Mouse (Mus musculus) adrenal gland, postnatal 10 days (tissue): Measurements from ENCODE around the gene Maml3. TPM values are rescaled to one million over a fixed set of nuclear protein-coding genes. Genes with fewer than 3 reads are reported as not detected.

ENCODE experiments used
- DNase-seq: peaks from one replicate; pipeline ENCODE4 v3.0.0; 2021; ENCODE audit warnings: mixed read lengths
- total RNA-seq, 2 experiments: library from RNA; stranded (reverse); gene quantifications; 2 replicates each; pipeline ENCODE4 v1.2.3; 2021

The Maml3 gene
- total RNA-seq, 2 experiments from 2014 or later, result 8.3 to 10.9 TPM

DNA sequence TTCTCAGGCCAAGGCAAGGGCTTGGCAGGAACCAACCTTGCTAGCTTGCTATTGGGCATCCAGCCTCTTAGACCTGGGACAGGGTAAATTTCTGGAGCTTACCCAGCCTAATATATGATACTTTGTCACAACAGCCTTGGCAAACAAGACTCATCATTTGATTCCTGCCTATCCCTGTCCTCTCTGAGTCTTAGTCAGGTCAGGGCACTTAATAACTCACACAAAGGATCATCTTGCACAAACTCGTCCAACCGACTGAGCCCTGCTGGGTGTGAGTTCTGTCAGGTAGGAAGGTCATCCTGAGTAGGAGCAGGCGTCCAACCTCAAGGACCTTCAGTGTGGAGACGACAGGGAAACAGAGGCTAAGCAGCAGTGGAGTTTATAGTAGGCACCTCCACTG, 233.5 kb downstream of the Maml3 start:
- no peak for DNase-seq

DNA sequence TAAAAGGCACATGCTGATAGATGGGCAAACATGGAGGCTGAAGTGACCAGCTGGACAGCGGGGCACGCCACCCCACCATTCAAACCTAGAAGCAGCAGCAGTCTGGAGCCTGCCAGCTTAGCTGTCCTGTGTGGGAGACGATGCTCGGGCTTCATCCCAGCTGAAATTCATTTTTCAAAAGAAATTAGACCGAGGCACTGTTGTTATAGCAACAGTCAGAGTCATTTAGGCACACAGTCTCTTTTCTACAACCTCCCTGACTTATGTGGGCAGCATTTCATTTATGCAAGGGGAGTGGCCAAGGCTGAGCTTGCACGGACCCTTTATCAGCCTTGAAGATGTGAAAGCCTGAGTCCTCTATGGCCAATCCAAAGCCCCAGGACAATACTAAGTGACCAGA, 234.9 kb downstream of the Maml3 start:
- DNase-seq, result no peak

DNA sequence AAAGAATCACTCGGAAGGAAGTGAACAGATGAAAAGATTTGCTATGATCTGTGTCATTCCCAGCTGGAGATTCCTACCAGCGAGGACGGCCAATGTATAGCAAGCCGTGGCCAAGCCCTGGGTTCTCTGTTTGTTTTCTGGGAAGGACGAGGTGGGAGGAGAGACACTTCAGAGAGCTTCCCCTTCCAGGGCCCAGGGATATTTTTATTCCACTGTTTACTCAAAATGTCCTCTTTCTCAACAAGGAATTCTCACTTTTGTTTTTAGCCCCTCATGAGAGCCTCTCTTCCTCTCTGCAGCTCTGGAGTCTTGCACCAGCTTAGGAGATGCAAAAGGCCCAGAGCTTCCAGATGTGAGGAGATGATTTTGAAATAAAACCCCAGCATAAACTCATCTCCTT, 236.0 kb downstream of the Maml3 start:
- no peak for DNase-seq

DNA sequence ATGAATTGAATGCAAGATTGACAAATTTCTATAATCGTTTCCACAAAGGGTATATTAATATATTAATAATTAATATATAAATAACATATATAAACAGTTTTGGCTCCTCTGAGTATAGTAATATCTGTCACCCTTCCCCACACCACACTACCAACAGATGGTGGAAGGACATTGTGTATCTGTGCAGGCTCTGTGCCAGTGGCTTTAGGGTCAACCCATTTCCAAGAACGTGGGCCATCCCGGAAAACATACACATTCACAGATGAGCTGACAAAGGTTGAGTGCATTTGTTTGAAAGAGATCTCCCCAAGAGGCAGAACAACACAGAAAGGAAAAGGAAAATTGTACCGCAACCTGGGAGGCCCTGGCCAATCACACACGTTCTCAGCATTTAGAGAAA, 238.4 kb downstream of the Maml3 start:
- DNase-seq, result no peak

DNA sequence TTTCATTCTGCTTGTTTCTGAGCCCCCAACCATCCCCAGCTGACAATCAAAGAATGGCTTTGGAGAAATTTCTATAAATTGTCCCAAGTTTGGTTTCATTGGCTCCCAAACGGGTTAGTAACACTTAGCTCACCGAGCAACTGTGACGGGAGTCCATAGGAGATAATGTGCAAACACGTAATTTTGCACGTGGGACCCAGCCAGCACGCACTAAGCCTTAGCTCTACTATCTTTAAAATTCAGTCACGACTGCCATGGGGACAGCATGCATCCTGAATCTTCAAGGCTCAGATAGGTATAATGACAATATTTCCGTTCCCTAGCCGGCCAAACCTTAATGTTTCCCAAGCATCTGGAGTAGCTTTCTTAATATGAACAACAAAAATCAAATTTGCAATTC, 243.2 kb downstream of the Maml3 start:
- DNase-seq, result no peak

DNA sequence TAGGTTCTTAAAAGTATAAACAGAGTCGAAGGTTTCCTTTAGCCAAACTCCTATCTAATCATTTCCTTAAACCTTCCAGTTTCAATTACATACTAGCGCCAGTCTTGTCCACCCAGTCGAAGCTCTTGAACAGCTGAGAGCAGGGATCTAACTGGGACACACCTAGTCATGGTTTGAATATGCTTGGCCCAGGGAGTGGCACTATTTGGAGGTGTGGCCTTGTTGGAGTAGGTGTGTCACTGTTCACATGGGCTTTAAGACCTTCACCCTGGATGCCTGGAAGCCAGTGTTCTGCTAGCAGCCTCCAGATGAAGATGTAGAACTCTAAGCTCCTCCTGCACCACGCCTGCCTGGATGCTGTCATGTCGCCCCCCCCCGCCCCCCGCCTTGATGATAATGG, 244.4 kb downstream of the Maml3 start:
- DNase-seq, result no peak

DNA sequence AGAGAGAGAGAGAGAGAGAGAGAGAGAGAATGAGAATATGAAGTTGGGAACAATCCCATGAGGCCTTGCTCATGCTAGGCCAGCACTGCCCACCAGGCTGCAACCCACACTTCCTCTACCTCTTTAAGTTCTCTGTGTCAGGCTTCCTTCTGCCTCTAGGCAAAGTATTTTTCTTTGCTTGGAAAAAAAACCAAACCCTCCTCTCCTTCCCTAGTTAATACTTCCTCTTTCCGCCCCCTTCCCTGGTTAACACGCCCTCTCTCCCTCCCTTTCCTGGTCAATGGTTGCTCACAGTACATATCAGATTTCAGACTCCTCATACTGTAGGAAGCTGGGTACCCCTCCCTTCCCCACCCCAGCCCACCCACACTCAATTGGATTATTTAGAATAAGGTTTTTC, 245.7 kb downstream of the Maml3 start:
- DNase-seq, result no peak

DNA sequence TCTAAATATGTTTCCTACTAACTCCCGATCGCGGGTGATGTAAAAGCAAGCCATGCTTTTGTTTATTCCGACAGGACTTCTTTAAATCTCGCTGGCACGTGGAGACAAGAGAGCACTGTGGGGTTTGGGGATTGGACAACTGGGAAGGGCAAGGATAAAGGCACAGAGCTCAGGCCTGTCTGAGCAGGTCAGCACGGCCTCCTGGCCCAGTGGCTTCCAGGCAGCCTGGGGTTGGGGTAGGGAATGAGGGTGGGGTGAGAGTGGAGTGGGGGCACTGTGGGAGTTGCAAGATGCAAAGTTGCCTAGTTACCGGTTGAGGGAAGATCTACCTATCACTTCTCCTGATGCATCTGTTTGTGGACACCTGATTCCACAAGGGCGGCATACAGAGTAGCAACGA, 250.7 kb downstream of the Maml3 start:
- no peak for DNase-seq

DNA sequence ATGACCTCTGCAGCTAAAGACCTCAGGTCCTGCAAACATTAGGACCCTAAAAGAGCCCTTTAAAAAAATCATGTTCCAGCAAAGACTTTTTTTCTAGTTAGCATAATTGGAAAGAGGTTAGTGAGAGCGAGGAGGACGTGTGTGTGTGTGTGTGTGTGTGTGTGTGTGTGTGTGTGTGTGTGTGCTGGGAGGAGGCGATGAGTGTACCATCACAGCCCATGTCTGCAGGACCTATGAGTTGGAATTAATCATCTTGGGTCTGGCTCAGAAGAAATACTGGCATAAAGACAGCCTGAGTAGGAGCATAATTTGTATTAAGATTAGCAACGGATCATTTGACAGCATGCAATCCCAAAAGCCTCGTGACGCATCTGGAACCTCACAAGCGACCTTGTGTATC, 251.3 kb downstream of the Maml3 start:
- no peak for DNase-seq

DNA sequence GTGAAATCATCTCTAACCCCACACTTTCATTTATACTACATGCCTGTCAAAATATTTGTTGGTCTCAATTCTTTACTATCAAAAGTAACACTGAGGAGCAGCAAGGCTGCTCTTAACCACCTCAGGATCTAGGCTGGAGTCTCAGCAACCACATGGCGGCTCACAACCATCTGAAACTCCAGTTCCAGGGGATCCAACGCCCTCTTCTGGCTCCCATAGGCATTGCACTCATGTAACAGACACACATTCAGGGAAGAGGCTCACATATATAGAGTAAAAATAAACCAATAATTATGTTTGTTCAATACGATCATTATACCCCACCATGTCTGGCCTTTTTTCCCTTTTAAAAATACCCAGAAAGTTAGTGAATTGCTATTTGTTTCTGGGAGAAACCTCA, 252.2 kb downstream of the Maml3 start:
- no peak for DNase-seq

DNA sequence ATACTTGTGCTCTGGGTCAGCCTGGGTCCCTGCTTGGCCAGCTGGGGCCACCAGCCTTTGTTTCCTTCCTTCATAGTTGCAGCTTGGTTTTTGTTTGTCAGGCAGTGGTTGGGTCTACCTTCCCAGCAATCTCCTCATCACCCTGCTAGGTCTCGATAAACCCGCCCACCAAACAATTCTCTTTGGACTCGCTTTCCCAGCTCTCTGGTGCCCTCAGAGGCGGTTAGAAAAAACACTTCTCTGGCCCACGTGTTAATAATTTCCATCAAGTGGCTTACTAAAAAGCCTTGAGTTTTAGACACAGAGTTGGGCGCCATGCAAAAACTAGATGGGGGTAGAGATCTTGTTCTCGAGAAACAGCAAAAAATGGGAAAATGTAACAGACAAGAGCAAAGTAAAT, 253.3 kb downstream of the Maml3 start:
- no peak for DNase-seq

DNA sequence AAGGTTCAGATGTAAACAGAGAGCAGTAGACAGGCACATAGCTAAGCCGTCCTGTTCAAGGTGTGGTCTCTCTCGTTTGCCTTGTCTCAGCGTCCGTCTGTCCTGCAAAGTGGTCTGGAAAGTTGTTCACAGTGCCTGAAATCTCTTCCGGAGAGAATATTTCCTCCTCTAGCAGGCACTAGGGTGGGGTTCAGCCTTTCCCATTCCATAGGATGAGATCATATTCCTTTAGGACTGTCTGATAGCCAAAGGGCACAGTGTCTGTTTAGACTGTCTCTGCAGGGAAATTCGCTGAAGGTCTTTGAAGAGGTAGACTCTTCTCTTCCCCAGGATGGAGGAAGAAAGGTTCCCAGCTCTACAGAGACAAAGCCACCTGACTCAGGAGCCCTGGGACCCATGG, 255.4 kb downstream of the Maml3 start:
- DNase-seq, result no peak

DNA sequence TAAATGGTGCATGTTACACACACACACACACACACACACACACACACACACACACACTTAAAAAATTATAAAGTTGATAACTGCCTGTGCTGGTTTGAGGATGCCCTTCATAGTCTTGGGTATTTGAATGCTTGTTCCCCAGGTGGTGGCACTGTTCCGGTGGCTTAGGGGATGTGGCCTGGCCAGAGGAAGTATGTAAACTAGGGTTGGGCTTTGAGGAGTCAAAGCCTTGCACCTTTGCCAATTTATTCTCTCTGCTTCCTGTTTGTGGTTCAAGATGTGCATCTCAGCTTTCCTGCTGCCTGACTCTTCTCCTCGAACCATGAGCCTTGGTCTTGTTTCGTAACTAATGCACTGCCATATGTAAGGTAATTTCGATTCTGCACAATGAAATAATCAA, 257.6 kb downstream of the Maml3 start:
- no peak for DNase-seq

DNA sequence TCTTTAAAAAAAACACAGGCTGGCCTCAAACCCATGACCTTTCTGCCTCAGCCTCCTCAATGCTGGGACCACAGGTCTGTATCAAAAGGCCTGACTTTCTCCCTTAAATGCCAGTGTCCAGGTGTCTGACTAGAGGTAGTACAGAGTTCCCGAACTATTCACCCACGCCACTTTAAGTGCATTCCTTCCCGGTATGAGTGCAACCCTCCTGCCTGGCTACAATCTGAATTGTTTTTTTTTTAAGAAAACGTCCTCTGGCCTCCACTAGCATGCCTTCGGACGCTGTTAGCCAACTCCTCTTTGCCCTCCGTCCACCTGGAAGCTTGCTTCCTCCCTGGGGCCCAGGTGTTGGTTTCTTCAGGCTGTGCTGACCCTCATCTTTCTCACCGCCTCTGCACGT, 260.6 kb downstream of the Maml3 start:
- no peak for DNase-seq

DNA sequence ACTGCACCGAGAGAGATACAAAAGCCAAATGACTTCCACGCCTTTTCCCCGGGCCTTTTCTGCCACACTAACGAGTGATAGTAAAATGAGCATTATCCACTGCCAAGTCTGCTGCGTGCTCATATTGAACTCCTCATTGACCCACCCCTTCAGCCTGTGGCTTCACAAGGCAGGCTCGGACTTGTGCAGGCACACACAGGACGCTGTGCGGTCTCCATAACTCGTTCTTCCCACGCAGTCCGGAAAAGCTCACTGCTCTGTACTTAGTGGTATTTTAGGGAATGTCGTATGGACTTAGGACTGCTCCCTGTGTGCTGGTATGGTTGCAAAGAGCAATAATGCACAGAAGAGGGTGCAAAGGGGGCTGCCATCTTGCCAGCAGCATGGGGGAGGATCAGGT, 262.7 kb downstream of the Maml3 start:
- no peak for DNase-seq

DNA sequence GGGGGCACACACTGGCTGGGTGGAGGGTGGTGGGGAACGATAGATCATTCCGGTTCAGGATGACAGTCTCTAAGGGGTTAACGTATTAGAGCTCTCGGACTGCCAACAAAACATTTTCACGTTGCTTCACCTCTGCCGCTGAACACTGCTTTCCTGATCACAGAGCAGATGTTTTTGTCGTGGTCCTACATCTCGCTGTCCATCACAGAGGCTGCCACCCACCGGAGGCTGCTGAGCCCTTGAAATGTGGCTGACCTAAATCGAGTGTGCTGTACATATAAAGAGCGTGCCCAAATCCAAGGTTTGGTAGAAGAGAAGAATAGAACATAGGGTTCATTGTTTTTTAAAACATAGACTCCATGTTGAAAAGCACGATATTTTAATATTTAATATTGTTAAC, 263.3 kb downstream of the Maml3 start:
- DNase-seq, result no peak

DNA sequence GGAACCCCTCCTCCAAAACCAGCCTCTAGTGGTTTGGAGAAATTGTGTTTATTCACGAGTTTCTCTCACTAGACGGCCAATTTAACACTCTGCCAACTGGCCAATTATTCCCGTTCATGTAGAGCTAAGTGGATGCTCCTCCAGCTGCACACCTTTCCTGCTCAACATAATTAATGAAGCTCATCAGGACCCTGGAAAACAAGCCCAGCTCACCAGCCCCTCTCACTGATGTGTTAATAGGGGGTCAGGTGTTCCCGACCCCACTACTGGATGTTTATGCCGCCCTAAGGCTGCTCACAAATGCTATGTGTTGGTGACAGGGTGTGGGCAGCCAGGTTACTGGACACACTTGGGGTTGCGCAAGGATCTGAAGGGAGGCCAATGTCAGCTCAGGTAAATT, 263.7 kb downstream of the Maml3 start:
- no peak for DNase-seq

DNA sequence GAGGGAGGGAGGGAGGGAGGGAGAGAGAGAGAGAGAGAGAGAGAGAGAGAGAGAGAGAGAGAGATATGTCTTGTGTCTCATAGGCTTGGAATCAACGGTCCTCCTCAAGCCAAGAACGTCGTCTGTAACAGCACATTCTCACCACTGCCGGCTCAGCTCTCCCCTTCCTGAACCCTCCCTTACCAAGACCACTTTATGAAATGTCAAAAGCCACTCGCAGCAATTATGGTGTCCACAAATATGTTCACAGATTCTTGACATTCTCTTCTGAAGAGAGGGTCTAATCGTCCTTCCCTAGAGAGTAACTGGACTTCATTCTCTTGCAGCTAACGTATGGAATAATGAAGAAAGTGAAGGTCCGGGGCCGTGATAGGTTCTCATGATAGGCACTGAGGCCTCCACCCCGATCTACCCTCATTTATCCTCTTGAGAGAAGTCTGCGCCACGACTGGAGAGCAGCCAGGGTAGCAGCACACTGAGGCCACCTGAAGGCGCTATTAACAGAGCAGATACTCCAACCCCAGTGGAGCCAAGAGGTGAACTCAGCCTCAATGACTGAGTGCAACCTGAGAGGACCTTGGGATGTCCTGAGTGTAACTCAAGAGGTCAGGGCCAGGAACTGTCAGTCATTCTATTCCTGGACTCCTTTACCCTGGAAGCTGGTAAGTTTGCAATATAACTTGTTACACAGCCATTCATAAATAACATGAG, 264.6 kb downstream of the Maml3 start:
- DNase-seq, result no peak

DNA sequence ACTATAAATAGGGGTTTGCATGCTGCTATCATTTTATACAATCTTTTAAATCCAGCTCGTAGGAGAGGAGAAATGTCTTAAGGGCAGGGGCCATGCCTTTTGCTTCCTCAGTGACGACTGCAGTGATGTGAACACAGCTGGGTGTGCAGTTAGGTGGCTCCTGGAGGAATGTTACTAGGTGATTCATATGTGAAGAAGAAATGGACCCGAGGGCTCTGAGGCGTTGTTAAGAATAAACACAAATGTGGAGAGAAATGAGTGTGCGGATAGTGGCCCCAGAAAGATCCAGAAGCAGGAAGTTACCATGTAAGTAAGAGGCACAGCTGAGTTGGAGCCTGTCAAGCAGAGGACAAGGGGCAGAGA, 265.5 kb downstream of the Maml3 start:
- no peak for DNase-seq

DNA sequence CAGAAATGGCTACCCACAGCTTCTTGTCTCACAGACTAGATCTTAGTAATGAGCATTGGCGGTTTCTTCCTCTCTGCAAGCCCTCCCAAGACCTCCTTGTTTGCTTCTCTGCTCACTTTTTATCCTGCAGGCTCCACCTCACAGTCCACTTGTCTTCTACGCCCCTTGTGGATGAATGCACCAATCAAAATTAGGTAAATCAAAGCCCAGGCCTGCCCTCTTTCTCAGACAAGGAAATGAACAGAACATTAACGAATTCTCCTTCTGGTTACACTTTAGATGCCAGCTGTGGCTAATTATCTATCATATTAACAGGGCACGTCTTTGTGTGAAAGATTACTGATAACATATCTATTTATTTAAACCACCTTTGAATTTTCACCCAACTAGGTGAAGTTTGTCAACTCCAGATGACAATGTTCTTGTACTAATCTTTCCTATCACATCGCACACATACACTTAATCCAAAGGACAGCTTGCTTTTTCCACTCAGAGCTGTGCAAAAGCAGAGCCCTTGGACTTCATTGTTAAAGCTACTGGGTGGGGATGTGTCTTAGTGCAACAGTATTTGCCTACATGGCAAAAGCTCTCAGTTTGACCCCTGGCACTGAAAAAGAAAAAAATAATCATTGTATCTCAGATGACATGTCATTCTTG, 266.1 kb downstream of the Maml3 start:
- no peak for DNase-seq

DNA sequence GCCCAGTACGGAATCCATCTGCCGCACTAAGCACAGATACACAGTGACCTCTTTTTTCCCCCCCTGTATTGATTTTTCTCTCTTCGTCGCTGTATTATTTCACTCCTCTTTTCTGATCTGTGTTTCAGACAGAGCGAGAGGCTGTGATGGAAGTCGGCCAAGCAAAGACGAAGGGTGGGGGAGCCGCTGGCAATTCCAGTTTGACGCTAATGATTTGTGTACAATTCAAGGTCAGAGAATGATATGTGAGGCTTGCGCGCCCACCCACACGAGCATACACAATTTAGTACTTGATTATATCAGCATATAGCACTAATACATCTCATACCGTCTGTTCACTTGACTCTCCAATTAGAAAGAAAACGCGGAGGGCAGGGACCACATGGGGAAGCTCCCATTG, 271.9 kb downstream of the Maml3 start:
- peak; percentile 26 for DNase-seq

DNA sequence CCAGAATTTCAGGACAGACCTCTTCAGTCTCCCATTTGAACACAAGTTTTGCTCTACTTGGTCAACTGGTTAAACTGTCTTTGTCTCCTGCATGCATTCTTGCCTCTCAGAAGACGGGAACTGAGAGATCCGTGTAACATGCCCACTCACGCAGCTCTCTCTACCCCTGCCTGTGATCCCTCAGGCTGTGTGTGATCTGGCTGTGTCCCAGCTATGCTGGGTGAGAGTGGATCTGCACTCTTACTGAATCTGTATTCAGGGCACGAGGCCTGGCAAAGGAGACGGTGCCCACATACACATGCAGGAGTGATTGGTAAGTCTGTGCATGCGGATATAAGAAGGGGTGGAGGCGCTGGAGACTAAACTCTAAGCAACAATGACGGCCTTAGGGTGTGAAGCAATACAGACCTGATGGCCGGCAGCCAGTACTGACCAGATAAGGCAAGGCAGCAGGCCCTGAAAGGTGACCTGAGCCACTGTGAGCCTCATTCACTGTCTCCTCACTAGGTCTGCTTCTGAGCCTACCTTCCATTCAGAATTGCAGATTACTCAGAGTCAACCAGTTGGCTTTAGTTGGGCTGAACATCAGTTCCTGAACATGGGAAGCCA, 274.0 kb downstream of the Maml3 start:
- DNase-seq, result no peak

DNA sequence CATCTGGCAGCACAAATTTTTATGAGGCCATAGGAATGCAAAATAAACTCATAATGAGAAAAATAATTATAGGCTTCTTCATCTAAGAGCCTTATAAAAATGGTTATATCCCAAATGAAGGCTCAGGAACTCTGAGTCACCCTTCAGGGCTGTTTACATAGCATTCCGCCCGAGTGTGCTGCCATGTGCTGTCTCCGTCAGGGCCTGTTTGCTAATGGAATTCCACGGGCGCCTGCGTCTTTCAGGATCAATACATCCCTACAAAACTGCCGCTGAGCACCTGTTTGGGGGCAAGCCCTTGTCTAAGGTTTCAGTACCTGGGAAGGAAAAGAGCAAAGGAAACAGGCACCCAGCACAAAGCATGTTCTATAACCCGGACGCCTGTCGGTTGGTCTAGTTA, 279.3 kb downstream of the Maml3 start:
- DNase-seq, result no peak

DNA sequence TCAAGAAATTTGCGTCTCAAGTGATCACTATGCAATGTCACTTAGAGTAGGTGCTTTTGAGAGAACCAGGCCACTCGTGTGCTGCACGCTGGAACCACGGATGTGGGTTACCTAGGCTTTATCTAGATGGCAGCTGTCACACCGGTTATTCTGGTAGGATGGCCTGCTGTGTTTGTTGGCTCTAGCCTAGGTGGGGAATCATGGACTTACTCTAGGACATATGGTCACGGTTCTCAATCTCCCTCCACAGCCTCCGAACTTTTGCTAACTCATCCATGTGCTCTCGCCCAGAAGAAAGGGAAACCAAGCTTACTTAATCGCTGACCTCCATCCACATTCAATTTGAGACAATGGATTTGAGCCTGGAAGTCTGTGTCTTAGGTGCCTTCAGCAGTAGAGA, 280.4 kb downstream of the Maml3 start:
- DNase-seq, result no peak
